Mouse (Mus musculus): Measurements from ENCODE around the gene Hlf.
A peak's percentile ranks its signal among the peaks of the same experiment; 100 is the strongest.

The Hlf gene

GRCm38 (mm10) chr11:90370789-90371291 is 19.9 kb downstream of the Hlf start:
- no peak for DNase-seq (ENCODE audit: low read depth, low spot score)

GRCm38 (mm10) chr11:90370367-90370766 is 20.3 kb downstream of the Hlf start:
- DNase-seq (ENCODE audit: low read depth, low spot score): no peak

- DNase-seq (ENCODE audit: low read depth, low spot score): no peak
These were observed 21.1 kb downstream of the Hlf start for GRCm38 (mm10) chr11:90369605-90370004.

- no peak for DNase-seq (ENCODE audit: low read depth, low spot score)
These were observed 21.6 kb downstream of the Hlf start for GRCm38 (mm10) chr11:90369115-90369514.

GRCm38 (mm10) chr11:90367894-90368860 is 22.5 kb downstream of the Hlf start:
- DNase-seq (ENCODE audit: low read depth, low spot score): no peak

- DNase-seq (ENCODE audit: low read depth, low spot score): no peak
These were observed 25.8 kb downstream of the Hlf start for GRCm38 (mm10) chr11:90364865-90365264.

- no peak for DNase-seq (ENCODE audit: low read depth, low spot score)
These were observed 26.7 kb downstream of the Hlf start for GRCm38 (mm10) chr11:90363821-90364497.

GRCm38 (mm10) chr11:90363406-90363805 is 27.3 kb downstream of the Hlf start:
- DNase-seq (ENCODE audit: low read depth, low spot score): peak; percentile 58

GRCm38 (mm10) chr11:90360536-90360935 is 30.2 kb downstream of the Hlf start:
- no peak for DNase-seq (ENCODE audit: low read depth, low spot score)

- DNase-seq (ENCODE audit: low read depth, low spot score): no peak
These were observed 32.6 kb downstream of the Hlf start for GRCm38 (mm10) chr11:90358063-90358462.

- DNase-seq (ENCODE audit: low read depth, low spot score): no peak
These were observed 33.3 kb downstream of the Hlf start for GRCm38 (mm10) chr11:90357371-90357770.

GRCm38 (mm10) chr11:90356495-90357304 is 34.0 kb downstream of the Hlf start:
- DNase-seq (ENCODE audit: low read depth, low spot score): no peak

GRCm38 (mm10) chr11:90356036-90356435 is 34.7 kb downstream of the Hlf start:
- no peak for DNase-seq (ENCODE audit: low read depth, low spot score)

GRCm38 (mm10) chr11:90355270-90355681 is 35.4 kb downstream of the Hlf start:
- no peak for DNase-seq (ENCODE audit: low read depth, low spot score)

GRCm38 (mm10) chr11:90352696-90353095 is 38.0 kb downstream of the Hlf start:
- no peak for DNase-seq (ENCODE audit: low read depth, low spot score)

GRCm38 (mm10) chr11:90350153-90350512 is 40.6 kb downstream of the Hlf start:
- DNase-seq (ENCODE audit: low read depth, low spot score): peak; percentile 37

- peak; percentile 9 for DNase-seq (ENCODE audit: low read depth, low spot score)
These were observed 41.1 kb downstream of the Hlf start for GRCm38 (mm10) chr11:90349486-90350152.

GRCm38 (mm10) chr11:90347667-90348459 is 42.8 kb downstream of the Hlf start:
- no peak for DNase-seq (ENCODE audit: low read depth, low spot score)

- no peak for DNase-seq (ENCODE audit: low read depth, low spot score)
These were observed 44.9 kb downstream of the Hlf start for GRCm38 (mm10) chr11:90345746-90346145.

GRCm38 (mm10) chr11:90342858-90343257 is 47.8 kb downstream of the Hlf start:
- DNase-seq (ENCODE audit: low read depth, low spot score): no peak
